Mouse (Mus musculus) midbrain, embryonic 14.5 days (tissue): ENCODE results near the gene Psmd12. TPM values are rescaled to one million over a fixed set of nuclear protein-coding genes. Genes with fewer than 3 reads are reported as not detected.

ENCODE experiments used
- ATAC-seq: fragments of 200-750 bp; cut with Nextera tagmentation; 2 replicates; pipeline ENCODE4 v1.8.0; 2017; ENCODE audit warnings: moderate number of reproducible peaks, moderate library complexity; ENCODE audit not compliant: low FRiP score, low TSS enrichment
- DNase-seq: peaks from one replicate; pipeline ENCODE4 v3.0.0-alpha.2; 2015
- H3K27ac ChIP-seq: fragments of 300-500 bp; sonication (generic); replicated peaks from 2 replicates; pipeline ENCODE4 v1.5.1; 2014; ENCODE audit warnings: mild to moderate bottlenecking, low read depth, low read length, moderate library complexity
- H3K27me3 ChIP-seq: fragments of 300-500 bp; sonication (generic); 2 replicates; pipeline ENCODE4 v1.6.1; 2014; ENCODE audit warnings: low read length, control low read depth, mixed read lengths; ENCODE audit not compliant: control insufficient read depth, insufficient read depth
- H3K36me3 ChIP-seq: fragments of 300-500 bp; sonication (generic); 2 replicates; pipeline ENCODE4 v1.6.1; 2014; ENCODE audit warnings: low read length, control low read depth; ENCODE audit not compliant: control insufficient read depth, insufficient read depth
- H3K4me1 ChIP-seq: fragments of 300-500 bp; sonication (generic); 2 replicates; pipeline ENCODE4 v1.6.1; 2014; ENCODE audit warnings: mild to moderate bottlenecking, antibody characterized with exemption, low read length, control low read depth; ENCODE audit not compliant: control insufficient read depth, insufficient read depth
- H3K4me2 ChIP-seq: fragments of 300-500 bp; sonication (generic); 2 replicates; pipeline ENCODE4 v1.6.1; 2014; ENCODE audit warnings: mild to moderate bottlenecking, low read length, moderate library complexity
- H3K4me3 ChIP-seq: fragments of 300-500 bp; sonication (generic); replicated peaks from 2 replicates; pipeline ENCODE4 v1.5.1; 2014; ENCODE audit warnings: low read depth, low read length
- H3K9ac ChIP-seq: fragments of 300-500 bp; sonication (generic); replicated peaks from 2 replicates; pipeline ENCODE4 v1.6.1; 2014; ENCODE audit warnings: mild to moderate bottlenecking, low read length, moderate library complexity
- H3K9me3 ChIP-seq: fragments of 300-500 bp; sonication (generic); 2 replicates; pipeline ENCODE4 v1.6.1; 2016; ENCODE audit warnings: low read length, control low read depth, mixed read lengths; ENCODE audit not compliant: control insufficient read depth
- WGBS: fragments of 180-500 bp; shearing (Covaris S2); extraction: QIAGEN DNeasy Blood & Tissue Kit; methylation state at CpG from one replicate; pipeline ENCODE4 v1.1.7; 2014; 5-methylcytosine and 5-hydroxymethylcytosine counted together
- polyA plus RNA-seq: library from polyadenylated mRNA; unstranded; fragments of >200 nt; fragmentation: Nextera tagmentation; extraction: Ambion mirVana; gene quantifications from 2 replicates; pipeline ENCODE4 v1.2.1, GENCODE M21; 2014

The Psmd12 gene
- polyA plus RNA-seq, 1 experiment from 2014 or later, result 177 TPM

DNA sequence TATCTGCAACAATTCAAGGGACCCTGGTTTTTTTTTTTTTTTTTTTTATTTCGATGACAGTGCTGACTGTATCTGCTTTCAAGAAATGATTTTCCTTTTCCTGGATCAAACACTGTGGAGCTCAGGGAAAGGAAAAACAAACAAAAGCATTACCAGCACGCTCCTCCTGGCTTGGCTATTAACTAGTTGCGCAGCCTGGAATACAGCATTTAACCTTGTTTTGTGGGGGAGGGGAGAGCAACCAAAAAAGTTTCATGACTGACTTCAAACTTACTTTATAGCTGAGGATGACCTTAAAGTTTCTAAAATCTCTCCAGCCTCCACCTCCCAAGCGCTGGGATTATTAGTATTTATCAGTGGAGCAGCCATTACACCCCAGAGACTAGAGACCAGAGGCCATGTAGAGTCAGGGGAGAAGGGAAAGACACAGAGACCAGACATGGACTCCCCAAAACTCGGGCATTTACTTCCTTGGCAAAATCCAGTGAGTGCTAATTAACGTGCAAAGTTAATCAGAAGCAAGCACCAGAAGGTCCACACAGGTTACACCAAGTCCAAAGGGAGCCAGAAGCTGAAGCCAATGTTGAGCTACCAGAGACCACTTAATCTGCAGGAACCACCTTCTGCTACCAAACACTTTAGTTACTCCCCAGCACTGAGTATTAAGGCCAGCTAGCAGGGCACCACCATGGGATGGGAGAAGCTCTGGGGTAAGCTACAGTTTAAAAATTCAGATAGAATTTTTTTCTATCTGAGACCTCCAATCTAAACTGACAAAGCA, 12.5 kb upstream of the Psmd12 start:
- H3K27me3 ChIP-seq, result no peaks in the 10 kb centered on the region
- H3K9ac ChIP-seq, result no peak overlapping the region
- no peak overlapping the region for H3K4me3 ChIP-seq
- 85% methylated on average over 6 of the region's 6 CpGs for WGBS
- DNase-seq (no peak), ATAC-seq (no peak)
- H3K27ac ChIP-seq, result no peak overlapping the region
- peaks cover 14% of the 10 kb centered on the region for H3K4me1 ChIP-seq
- no peaks in the 10 kb centered on the region for H3K9me3 ChIP-seq
- no peak overlapping the region for H3K4me2 ChIP-seq
- no peaks in the 10 kb centered on the region for H3K36me3 ChIP-seq

DNA sequence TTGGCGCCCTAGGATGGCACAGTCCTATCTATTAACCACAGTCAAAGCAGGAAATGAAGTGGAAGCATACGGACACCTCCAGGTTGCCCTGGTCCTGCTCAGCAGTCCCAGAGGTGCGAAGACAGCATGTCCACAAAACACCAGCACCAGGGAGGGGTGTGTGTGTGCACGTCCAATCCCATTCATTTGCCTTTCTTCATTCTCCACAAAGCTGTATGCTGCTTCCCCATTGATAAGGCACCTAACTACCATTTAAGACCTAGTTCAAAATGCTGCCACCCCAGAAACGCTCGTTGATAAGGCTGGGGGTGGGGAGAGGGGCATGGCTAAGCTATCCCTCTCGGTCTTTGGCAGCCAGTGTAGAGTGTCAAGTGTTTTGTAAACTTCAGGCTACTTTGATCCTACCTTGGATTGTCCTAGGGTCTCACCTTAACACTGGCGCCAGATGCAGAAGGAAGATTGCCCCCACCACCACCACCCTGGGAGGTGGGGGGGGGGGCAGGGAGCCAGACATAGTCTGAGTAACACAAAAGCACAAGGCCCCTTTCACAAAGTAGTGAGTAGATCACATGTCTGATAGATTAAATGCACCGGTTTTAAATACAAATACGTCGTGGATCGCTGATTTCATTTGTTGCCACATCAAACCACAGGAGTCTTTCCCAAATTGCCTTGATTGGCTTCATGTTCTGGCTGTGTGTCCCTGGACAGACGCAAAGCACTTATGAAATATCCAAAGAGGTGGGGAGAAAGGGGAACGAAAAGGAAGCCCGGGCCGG, 10.8 kb upstream of the Psmd12 start:
- DNase-seq (no peak), ATAC-seq (no peak)
- Histone ChIP-seq H3K4me1 (peaks cover 14% of the 10 kb centered on the region), H3K27me3 (no peaks in the 10 kb centered on the region), H3K36me3 (no peaks in the 10 kb centered on the region), H3K4me3 (peak overlapping the region; percentile 90), H3K9ac (peak overlapping the region; percentile 83), H3K27ac (peak overlapping the region; percentile 89), H3K9me3 (no peaks in the 10 kb centered on the region), H3K4me2 (peak overlapping the region; percentile 77)
- WGBS, result 20% methylated on average over 16 of the region's 16 CpGs

DNA sequence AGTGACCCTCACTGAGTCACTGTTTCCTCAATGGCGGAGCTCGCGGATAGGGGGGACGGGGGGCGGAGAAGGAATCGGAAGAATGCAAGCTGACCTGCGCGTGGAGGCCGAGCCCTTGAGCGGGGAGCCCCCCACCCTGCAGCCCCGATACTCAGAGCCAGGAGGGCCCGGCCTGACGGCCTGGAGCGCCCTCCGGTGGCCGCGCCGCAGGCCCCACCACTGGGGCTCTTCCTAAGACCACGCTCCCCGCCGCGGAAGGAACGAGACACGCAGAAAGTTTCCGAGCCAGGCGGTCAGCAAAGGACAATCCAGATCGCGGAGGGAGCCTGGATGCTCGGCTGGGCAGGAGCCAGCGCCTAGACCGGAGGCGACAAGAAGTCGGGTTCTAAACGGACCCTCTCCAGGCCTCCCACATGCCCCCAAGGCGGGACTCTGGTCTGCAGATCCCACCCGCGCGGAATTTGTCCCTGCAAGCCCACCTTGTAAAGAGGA, 10.2 kb upstream of the Psmd12 start:
- WGBS, result under 1% methylated on average over 38 of the region's 38 CpGs
- peak overlapping the region; percentile 83 for H3K9ac ChIP-seq

DNA sequence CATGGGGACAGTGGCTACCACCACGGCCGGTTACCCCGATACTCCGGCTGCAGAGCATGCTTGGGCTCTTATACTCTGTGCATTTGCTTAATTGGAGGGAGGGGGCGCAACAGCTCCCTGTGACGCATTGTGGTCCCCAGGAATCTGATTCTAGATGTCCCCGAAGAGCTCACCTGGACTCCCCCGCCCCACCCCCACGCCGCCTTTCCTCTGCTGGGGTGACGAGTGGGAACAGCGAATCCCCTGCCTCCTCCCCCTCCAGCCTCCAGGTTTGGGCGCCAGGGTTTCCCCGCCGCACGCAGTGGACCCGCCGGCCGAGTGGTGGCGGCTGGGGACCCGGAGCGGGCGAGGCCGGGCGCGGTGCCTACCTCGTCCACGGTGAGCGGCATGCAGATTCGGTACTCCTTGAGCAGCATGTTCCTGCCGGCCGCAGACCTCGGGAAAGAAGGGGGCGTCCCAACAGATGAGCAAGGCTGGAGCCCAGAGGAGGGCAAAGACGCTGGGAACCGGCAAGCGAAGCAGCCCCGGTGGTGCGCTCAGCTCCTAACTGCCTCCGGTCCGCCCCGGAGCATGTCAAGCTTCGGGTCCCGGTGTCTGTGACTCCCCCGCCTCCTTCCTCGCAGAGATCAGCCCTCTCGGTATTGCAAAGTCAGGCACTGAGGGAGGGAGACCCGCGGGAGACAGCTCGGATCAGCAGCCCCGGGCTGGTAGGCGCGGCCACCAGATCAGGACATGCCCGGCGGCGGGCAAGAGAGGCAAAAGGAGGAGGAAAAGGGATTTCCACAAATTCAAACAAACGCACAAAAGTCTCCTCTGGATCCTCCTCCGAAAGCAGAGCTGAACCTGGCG, 9.5 kb upstream of the Psmd12 start:
- Histone ChIP-seq H3K9me3 (no peaks in the 10 kb centered on the region), H3K36me3 (no peaks in the 10 kb centered on the region), H3K9ac (peak overlapping the region; percentile 83), H3K4me3 (peak overlapping the region; percentile 90), H3K27me3 (no peaks in the 10 kb centered on the region), H3K27ac (peak overlapping the region; percentile 89), H3K4me1 (peaks cover 12% of the 10 kb centered on the region), H3K4me2 (peak overlapping the region; percentile 77)
- ATAC-seq, result peak; percentile 59
- WGBS, result under 1% methylated on average over 59 of the region's 59 CpGs
- peak; percentile 76 for DNase-seq

More for the DNA sequence above, 10.2 kb upstream of the Psmd12 start:
- Histone ChIP-seq H3K4me2 (peak overlapping the region; percentile 77), H3K4me1 (peaks cover 14% of the 10 kb centered on the region), H3K4me3 (peak overlapping the region; percentile 90), H3K27me3 (no peaks in the 10 kb centered on the region), H3K9me3 (no peaks in the 10 kb centered on the region), H3K27ac (peak overlapping the region; percentile 89), H3K36me3 (no peaks in the 10 kb centered on the region)
- DNase-seq (peak; percentile 93), ATAC-seq (peak; percentile 88)

DNA sequence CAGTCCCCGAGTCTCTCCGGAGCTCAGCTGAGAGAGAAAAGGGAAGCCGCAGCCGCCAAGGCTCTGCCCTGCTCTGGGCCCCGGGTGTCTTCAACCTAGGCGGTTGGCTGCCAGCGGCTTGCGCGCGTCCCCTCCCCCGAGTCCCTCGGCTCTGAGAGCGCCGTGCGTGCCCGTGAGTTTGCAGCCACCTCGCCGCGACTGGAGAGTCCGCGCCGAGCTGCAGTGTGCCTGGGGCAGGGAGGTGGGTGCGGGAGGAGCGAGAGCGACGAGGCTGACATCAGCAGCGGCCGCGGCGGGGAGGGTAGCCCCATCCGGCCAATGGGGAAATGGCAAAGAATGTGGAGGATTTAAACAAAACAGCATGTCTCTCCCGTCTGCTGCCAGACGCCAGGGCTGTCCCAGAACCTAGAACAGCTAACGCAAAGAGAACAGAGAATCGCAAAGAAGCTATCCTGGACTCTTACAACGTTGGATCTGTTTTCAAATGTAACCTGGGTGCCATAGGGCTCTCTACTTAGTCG, 8.7 kb upstream of the Psmd12 start, which contains the start of gene Pitpnc1:
TSS of gene Pitpnc1 (minus strand) at position 179 of the 521 bp plus-strand sequence.
- H3K36me3 ChIP-seq, result no peaks in the 10 kb centered on the region
- no peaks in the 10 kb centered on the region for H3K9me3 ChIP-seq
- no peaks in the 10 kb centered on the region for H3K27me3 ChIP-seq
- peak within 1 kb of the TSS; percentile 89 for H3K27ac ChIP-seq
- peak within 1 kb of the TSS; percentile 77 for H3K4me2 ChIP-seq
- under 1% methylated on average over 37 of the region's 37 CpGs for WGBS
- peak within 1 kb of the TSS; percentile 83 for H3K9ac ChIP-seq
- ATAC-seq, result peak; percentile 87
- H3K4me1 ChIP-seq, result peaks cover 12% of the 10 kb centered on the region
- peak within 1 kb of the TSS; percentile 90 for H3K4me3 ChIP-seq
- peak; percentile 94 for DNase-seq

DNA sequence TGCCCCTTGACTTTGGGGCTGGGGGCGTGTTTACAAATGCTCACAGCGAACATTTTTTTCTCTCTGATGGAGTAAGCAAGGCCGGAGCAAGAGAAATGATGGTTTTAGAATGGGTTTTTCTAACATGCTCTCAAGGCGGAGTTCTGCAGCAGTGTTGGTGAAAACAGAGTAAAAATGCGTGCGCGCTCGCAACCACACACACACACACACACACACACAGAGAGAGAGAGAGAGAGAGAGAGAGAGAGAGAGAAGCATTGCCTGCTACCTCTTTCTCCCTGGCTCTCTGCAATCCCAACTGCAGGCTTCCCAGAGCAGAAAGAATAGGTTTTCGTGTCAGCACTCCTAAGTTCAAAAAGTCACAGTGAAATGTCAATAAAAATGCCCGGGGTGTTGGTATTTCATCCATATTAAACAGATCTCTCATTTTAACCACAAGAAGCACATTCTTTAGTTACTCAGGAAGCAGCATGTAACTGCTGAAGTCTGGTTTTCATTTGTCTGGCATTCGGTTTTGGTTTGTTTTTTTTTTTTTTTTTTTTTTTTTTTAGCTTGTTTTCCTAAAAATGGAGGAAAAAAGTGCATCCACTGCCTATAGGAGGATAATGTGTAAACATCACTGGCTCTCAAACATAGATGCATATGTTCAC, 8.1 kb upstream of the Psmd12 start:
- 4% methylated on average over 11 of the region's 11 CpGs for WGBS
- no peaks in the 10 kb centered on the region for H3K36me3 ChIP-seq
- peak overlapping the region; percentile 83; the same call in 1 of the 2 replicates for H3K9ac ChIP-seq
- H3K4me1 ChIP-seq, result peaks cover 12% of the 10 kb centered on the region
- H3K27ac ChIP-seq, result peak overlapping the region; percentile 89
- H3K4me3 ChIP-seq, result peak overlapping the region; percentile 90
- H3K27me3 ChIP-seq, result no peaks in the 10 kb centered on the region
- no peaks in the 10 kb centered on the region for H3K9me3 ChIP-seq
- DNase-seq, result no peak
- H3K4me2 ChIP-seq, result peak overlapping the region; percentile 77
- ATAC-seq, result no peak

DNA sequence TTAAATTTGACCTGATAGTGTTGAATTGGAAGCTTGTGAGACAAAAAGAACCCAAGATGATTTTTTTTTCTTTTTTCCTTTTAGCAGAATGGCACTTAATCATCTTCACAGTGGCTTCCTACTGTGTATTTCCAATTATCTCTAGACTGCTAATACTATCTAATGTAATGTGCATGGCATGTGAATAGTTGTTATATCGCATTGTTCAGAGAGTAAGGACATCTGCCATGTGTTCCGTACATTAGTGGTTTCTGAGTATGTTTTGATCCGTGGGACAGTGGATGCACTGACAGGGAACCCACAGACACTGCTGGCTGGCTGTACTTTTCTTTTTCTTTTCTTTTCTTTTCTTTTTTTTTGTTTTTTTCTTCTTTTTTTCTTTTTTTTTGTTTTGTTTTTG, 7.0 kb upstream of the Psmd12 start:
- Histone ChIP-seq H3K4me2 (no peak overlapping the region), H3K27ac (no peak overlapping the region), H3K9me3 (no peaks in the 10 kb centered on the region), H3K36me3 (no peaks in the 10 kb centered on the region), H3K27me3 (no peaks in the 10 kb centered on the region), H3K9ac (no peak overlapping the region), H3K4me3 (no peak overlapping the region), H3K4me1 (peaks cover 9% of the 10 kb centered on the region)
- 95% methylated on average over 3 of the region's 3 CpGs for WGBS
- ATAC-seq, result no peak
- DNase-seq, result no peak
